Mouse (Mus musculus): ENCODE data around the gene Matn3.

GRCm38 (mm10) chr12:8935349-8935748, 12.4 kb upstream of the Matn3 start:
- TF ChIP-seq POLR2A (IDR thresholded peaks at IDR 0.05; ENCODE audit: low read depth, low read length): no peak
- no peak for TF ChIP-seq CTCF (IDR thresholded peaks at IDR 0.05; ENCODE audit: borderline replicate concordance, insufficient read depth, low read length)
